In genomic region chr17:5596490-5596889, GRCm38 (mm10) we compare ENCODE assay signal across 14 mouse cellular contexts.
A peak's percentile ranks its signal among the peaks of the same experiment; 100 is the strongest.
DNase-seq lines count a peak whose midpoint lies in the region; ATAC-seq and TF ChIP-seq lines count a peak whose summit lies in the region.
"Had no signal": no experiment of that assay in that cellular context is flagged by ENCODE, and none has a peak within 500 bp of the region (broad histone marks: within the 10 kb centered on the region; RNA-seq: fewer than 3 reads in every experiment).

No protein-coding gene starts in this region.

- no peak overlapping the region for H3K4me2 ChIP-seq in lung, embryonic 16.5 days (ENCODE audit: low read depth, low read length)
- no peak overlapping the region for H3K4me2 ChIP-seq in liver, postnatal 0 days (ENCODE audit: low read depth, low read length)
- H3K4me2 ChIP-seq: hindbrain, embryonic 13.5 days had no signal

- no peaks in the 10 kb centered on the region for H3K9me3 ChIP-seq in lung, embryonic 16.5 days (ENCODE audit: control insufficient read depth, low read length)
- H3K9me3 ChIP-seq in liver, postnatal 0 days (ENCODE audit: low read length): no peaks in the 10 kb centered on the region
- no peaks in the 10 kb centered on the region for H3K9me3 ChIP-seq in embryonic facial prominence, embryonic 10.5 days
- H3K9me3 ChIP-seq: forebrain, embryonic 10.5 days; hindbrain, embryonic 13.5 days had no signal

- ATAC-seq in lung, embryonic 16.5 days (ENCODE audit: low read depth): no peak; the same call in 1 of the 2 replicates
- ATAC-seq in liver, postnatal 0 days: peak; percentile 33; the same call in 1 of the 2 replicates

- 28% methylated on average over 3 of the region's 3 CpGs for WGBS in lung, embryonic 16.5 days
- 25% methylated on average over 3 of the region's 3 CpGs for WGBS in liver, postnatal 0 days (ENCODE audit: insufficient replicate concordance)
- 38% methylated on average over 3 of the region's 3 CpGs for WGBS in embryonic facial prominence, embryonic 10.5 days

- DNase-seq in embryo, embryonic 10 days (ENCODE audit: low spot score): peak; percentile 11
- DNase-seq in embryo, embryonic 11 days: no peak
- no peak for DNase-seq in lung, adult 18-20 months
- DNase-seq in kidney, adult 9 months: peak; percentile 42
- no peak for DNase-seq in liver, postnatal 0 days
- no peak for DNase-seq in ovary, adult 18-20 months (ENCODE audit: low spot score)
- DNase-seq in embryonic facial prominence, embryonic 10.5 days (ENCODE audit: low spot score): no peak
- DNase-seq: cerebellum, adult 11-12 months; midbrain, embryonic 14.5 days; thymus, postnatal 25 days had no signal

- no peak overlapping the region for H3K4me3 ChIP-seq in lung, embryonic 16.5 days (ENCODE audit: low read length)
- no peak overlapping the region for H3K4me3 ChIP-seq in liver, postnatal 0 days (ENCODE audit: low read depth, low read length)
- no peak overlapping the region for H3K4me3 ChIP-seq in embryonic facial prominence, embryonic 10.5 days
- H3K4me3 ChIP-seq: forebrain, embryonic 10.5 days; hindbrain, embryonic 13.5 days; layer of hippocampus, adult 2 months had no signal

- no peak for TF ChIP-seq EP300 in liver, postnatal 0 days (IDR thresholded peaks at IDR 0.05; ENCODE audit: low read depth)

- 0 out of 2 replicates have a peak overlapping the region, but pooled peaks have one; percentile 15 for H3K9ac ChIP-seq in lung, embryonic 16.5 days (ENCODE audit: low read length)
- no peak overlapping the region for H3K9ac ChIP-seq in liver, postnatal 0 days (replicated peaks)
- H3K9ac ChIP-seq: hindbrain, embryonic 13.5 days had no signal

- no peak overlapping the region for H3K27ac ChIP-seq in lung, embryonic 16.5 days (ENCODE audit: low read length)
- H3K27ac ChIP-seq in liver, postnatal 0 days (ENCODE audit: low read depth): no peak overlapping the region
- no peak overlapping the region; the same call in 1 of the 2 replicates for H3K27ac ChIP-seq in embryonic facial prominence, embryonic 10.5 days (replicated peaks)
- H3K27ac ChIP-seq: forebrain, embryonic 10.5 days; hindbrain, embryonic 13.5 days; layer of hippocampus, adult 2 months had no signal

- no peak for TF ChIP-seq CTCF in liver, postnatal 0 days (IDR thresholded peaks at IDR 0.05; ENCODE audit: low read depth)

- no peaks in the 10 kb centered on the region for H3K36me3 ChIP-seq in lung, embryonic 16.5 days (ENCODE audit: control insufficient read depth, insufficient read depth, low read length)
- no peaks in the 10 kb centered on the region for H3K36me3 ChIP-seq in liver, postnatal 0 days (replicated peaks; ENCODE audit: insufficient read depth, low read length)
- no peaks in the 10 kb centered on the region for H3K36me3 ChIP-seq in embryonic facial prominence, embryonic 10.5 days (replicated peaks)
- H3K36me3 ChIP-seq: forebrain, embryonic 10.5 days; hindbrain, embryonic 13.5 days had no signal

- H3K4me1 ChIP-seq in lung, embryonic 16.5 days (replicated peaks; ENCODE audit: control insufficient read depth, insufficient read depth, low read length): peaks cover 5% of the 10 kb centered on the region; the same call in 1 of the 2 replicates
- 0 out of 2 replicates have a peak, but pooled peaks cover 2% of the 10 kb centered on the region for H3K4me1 ChIP-seq in liver, postnatal 0 days (ENCODE audit: insufficient read depth)
- peaks cover 13% of the 10 kb centered on the region for H3K4me1 ChIP-seq in embryonic facial prominence, embryonic 10.5 days
- H3K4me1 ChIP-seq: hindbrain, embryonic 13.5 days had no signal

- no peaks in the 10 kb centered on the region for H3K27me3 ChIP-seq in lung, embryonic 16.5 days (ENCODE audit: control insufficient read depth, insufficient read depth, low read depth, low read length)
- no peaks in the 10 kb centered on the region for H3K27me3 ChIP-seq in liver, postnatal 0 days (ENCODE audit: insufficient read depth, low read length)
- no peaks in the 10 kb centered on the region for H3K27me3 ChIP-seq in embryonic facial prominence, embryonic 10.5 days (replicated peaks; ENCODE audit: low read depth, poor library complexity, severe bottlenecking)
- H3K27me3 ChIP-seq: hindbrain, embryonic 13.5 days had no signal

Comparison
In these comparisons a context has a peak if more than half of its experiments do, and no peak if none do; other contexts are left out.
1. DNase-seq: peak in embryo, embryonic 10 days (single experiment) and kidney, adult 9 months (single experiment); none in embryo, embryonic 11 days (single experiment), lung, adult 18-20 months (0 of 2), liver, postnatal 0 days (single experiment), ovary, adult 18-20 months (single experiment) and embryonic facial prominence, embryonic 10.5 days (single experiment).